Mouse (Mus musculus) subcutaneous adipose tissue, adult 2 months (tissue): ENCODE data around the gene Nim1k. TPM values are rescaled to one million over a fixed set of nuclear protein-coding genes. Genes with fewer than 3 reads are reported as not detected.

Experiments used
- polyA plus RNA-seq: library from polyadenylated mRNA; depleted of rRNA; stranded (reverse); fragments of >200 nt; gene quantifications from 2 replicates; pipeline ENCODE4 v1.2.3, GENCODE M21; 2012; ENCODE audit warnings: low replicate concordance; rRNA removed

The Nim1k gene
- polyA plus RNA-seq = 0.78 and 1.1 TPM in 2 replicates

DNA sequence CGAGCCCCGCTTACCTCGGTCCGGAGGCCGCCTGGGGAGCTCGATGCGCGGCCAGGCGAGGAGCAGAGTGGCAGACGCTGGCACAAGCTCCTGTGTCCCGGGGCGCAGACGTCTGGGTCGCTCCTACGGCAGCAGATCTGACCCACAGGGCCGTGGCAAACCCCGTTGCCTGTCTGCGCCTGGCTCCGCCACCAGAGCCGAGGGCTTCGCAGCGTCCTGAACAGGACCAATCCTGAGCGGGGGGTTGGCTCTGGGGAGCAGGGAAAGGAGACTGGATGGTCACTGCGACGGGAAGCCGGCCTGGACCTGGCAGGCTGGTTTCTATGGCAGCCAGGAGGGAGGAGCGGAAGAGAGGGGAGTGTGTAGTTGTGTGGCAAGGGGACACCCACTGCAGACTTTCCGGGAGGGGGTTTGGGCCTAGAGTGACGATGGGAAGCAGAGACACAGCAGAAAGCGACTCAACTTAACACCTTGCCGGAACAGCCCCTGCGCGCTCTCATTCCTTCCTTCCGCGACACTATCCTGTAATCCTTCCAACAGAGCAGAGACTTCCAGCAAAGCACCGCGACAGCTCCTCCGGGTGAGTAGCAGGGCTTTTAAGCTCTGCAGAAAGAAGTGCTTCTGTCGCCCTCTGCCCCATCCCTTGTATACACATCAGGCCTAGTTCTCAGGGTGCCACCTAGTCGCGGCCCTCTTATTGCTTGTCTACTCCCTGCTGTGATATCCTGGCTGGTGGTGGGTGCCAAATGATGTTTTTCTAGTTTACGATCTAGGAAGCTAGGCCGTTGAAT is at the start of gene Nim1k:
Gene Nim1k (minus strand): TSS at position 202 of the 791 bp plus-strand sequence.

DNA sequence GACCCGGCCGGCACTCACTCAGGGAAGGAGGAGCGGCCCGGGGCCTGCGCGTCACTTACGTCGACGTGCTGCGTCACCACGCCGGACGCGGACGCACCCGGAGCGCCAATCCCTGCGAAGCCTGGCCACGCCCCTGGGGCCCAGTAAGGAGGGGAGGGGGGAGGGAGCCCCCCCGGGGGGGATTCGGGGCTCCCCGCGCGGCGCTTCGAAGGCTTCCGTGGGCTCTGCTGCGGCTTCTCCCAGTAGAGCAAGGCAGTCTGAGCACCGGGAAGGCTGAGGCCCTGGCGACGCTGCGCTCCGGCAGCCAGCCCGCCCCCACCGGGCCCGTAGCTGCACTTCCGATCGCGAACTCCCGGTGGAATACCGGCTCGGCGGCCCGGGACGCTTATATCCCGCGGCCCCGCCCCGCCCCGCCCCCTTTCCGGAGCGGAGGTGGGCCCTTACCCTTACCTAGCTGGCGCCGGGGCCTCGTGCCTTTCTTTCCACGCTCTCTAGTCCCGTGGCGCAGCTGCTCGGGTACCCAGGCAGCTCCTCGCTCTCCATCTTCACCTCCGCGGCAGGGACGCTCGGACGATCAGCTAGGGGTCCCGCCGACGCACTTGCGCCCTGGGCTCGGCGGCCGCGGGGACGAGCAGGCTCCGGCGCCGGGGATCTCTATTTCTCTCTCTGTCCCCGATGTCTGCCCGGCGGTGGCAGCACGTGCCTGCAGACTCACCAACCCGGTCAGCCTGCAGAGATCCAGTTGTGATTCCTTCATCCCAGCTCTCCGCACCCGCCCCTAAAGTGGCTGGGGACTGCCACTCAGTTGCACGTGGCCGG is 35.3 kb upstream of the Nim1k start, which contains the start of gene Zfp131:
Gene Zfp131 (minus strand): TSS at position 129 of the 819 bp plus-strand sequence.

DNA sequence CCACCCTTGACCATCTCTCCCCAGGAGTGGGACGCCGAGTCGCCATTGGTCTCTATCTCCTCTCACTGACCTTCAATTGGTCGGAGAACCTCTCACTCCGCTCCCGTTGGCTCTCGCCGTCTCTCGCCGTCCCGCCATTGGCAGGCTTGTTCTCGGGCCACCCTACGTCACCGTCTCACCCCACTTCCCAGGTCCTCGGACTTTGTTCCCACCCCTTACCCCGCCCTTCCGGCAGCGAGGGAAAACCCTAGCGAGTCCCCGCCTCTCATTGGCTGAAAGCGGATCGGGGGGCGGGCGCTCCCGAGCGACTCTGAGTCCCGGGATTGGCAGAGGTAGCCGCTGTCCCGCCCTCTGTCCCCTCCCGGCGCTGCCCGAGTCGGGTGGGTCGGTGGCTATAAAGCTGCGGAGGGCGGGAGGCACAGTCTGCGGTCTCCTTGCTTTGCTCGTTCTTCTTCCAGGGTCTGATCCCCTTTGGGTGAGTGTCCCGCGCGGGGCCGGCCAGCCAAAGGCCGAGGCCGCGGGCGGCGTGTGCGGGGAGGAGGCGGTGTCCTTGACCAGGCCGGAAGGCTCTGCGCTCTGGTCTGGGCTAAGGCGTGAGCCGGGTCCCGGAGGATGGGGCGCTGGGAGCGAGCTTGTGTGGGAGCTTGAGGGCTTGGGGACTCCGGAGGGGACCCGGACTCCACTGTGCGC is 65.5 kb downstream of the Nim1k start, which contains the start of gene Hmgcs1:
Gene Hmgcs1 (plus strand): TSS at position 341 of the 690 bp plus-strand sequence.

Other genes starting within 250 kb of the Nim1k start
- gene Ccl28, start 132.1 kb downstream of the Nim1k start, polyA plus RNA-seq = 0.04 and 2.5 TPM in 2 replicates
- 36.6 and 111 TPM in 2 replicates for gene Hmgcs1, start 65.5 kb downstream of the Nim1k start, polyA plus RNA-seq
- gene Zfp131, start 35.0 kb upstream of the Nim1k start, polyA plus RNA-seq = 5.2 and 11.7 TPM in 2 replicates
- not detected in 2 replicates for gene AF067063, start 74.3 kb upstream of the Nim1k start, polyA plus RNA-seq
- 0.60 TPM in 1 of 2 replicates, not detected in the other for gene D13Ertd608e, start 80.1 kb upstream of the Nim1k start, polyA plus RNA-seq
- gene Tcstv1, start 138.9 kb upstream of the Nim1k start, polyA plus RNA-seq = not detected in 2 replicates
- gene Gm21761, start 173.4 kb upstream of the Nim1k start, polyA plus RNA-seq = not detected in 2 replicates
- not detected in 2 replicates for gene B020031M17Rik, start 194.9 kb upstream of the Nim1k start, polyA plus RNA-seq